Mouse (Mus musculus) CH12.LX (cell line): ENCODE measurements around the gene Fam178b. TPM values are rescaled to one million over a fixed set of nuclear protein-coding genes. Genes with fewer than 3 reads are reported as not detected.

Experiments used
- DNase-seq: peaks from one replicate; pipeline ENCODE4 v3.0.0-alpha.2; 2013; ENCODE audit errors: extremely low read depth
- H3K27ac ChIP-seq: 2 replicates; pipeline ENCODE4 v1.5.1; 2012; ENCODE audit warnings: low read depth, mild to moderate bottlenecking, control low read depth, moderate library complexity; ENCODE audit not compliant: insufficient read depth
- H3K27me3 ChIP-seq: replicated peaks from 2 replicates; pipeline ENCODE3; 2012; ENCODE audit warnings: inconsistent platforms
- H3K36me3 ChIP-seq, 2 experiments: replicated peaks in 1 of 2; 2 replicates each; pipeline versions ENCODE3 to v1.6.1; 2012; ENCODE audit warnings: inconsistent platforms in 1 of 2, low read length in 1 of 2, mild to moderate bottlenecking in 1 of 2, mixed read lengths in 1 of 2, moderate library complexity in 1 of 2; ENCODE audit not compliant: control insufficient read depth in 1 of 2, insufficient read depth in 1 of 2
- H3K4me1 ChIP-seq, 2 experiments: 2 replicates each; pipeline ENCODE4 v1.6.1; 2012; ENCODE audit warnings: inconsistent platforms in 1 of 2, moderate library complexity in 1 of 2; ENCODE audit not compliant: insufficient read depth in 2 of 2, control insufficient read depth in 1 of 2
- H3K4me2 ChIP-seq: 2 replicates; pipeline ENCODE4 v1.6.1; 2012; ENCODE audit warnings: low read depth, mild to moderate bottlenecking, control low read depth; ENCODE audit not compliant: poor library complexity, insufficient read depth, severe bottlenecking
- H3K4me3 ChIP-seq, 3 experiments: fragments of 150-350 bp in 1 of 3; sonication (generic) in 1 of 3; replicated peaks in 1 of 3; 2 replicates each; pipeline versions ENCODE3 to v1.5.1; 2011 to 2012; ENCODE audit warnings: low read depth in 2 of 3, low read length in 2 of 3, mild to moderate bottlenecking in 2 of 3, moderate library complexity in 2 of 3, control low read depth in 1 of 3, improper control_type of control experiment in 1 of 3, inconsistent platforms in 1 of 3, mixed read lengths in 1 of 3; ENCODE audit not compliant: poor library complexity in 1 of 3
- H3K79me2 ChIP-seq: replicated peaks from 2 replicates; pipeline ENCODE4 v1.6.1; 2012; ENCODE audit warnings: mild to moderate bottlenecking, moderate library complexity; ENCODE audit not compliant: control insufficient read depth, poor library complexity, insufficient read depth, severe bottlenecking; ENCODE audit errors: extremely low read depth
- H3K9ac ChIP-seq: 2 replicates; pipeline ENCODE4 v1.6.1; 2012; ENCODE audit warnings: low read depth, mild to moderate bottlenecking, control low read depth, moderate library complexity; ENCODE audit not compliant: insufficient read depth
- H3K9me3 ChIP-seq: replicated peaks from 2 replicates; pipeline ENCODE3; 2012; ENCODE audit warnings: low read length, inconsistent platforms, mixed read lengths
- ELF1 ChIP-seq: IDR thresholded peaks from 2 replicates; pipeline ENCODE4 v1.6.1; 2014; ENCODE audit warnings: low read depth, mild to moderate bottlenecking, inconsistent platforms, low read length, improper control_type of control experiment
- EP300 ChIP-seq: IDR thresholded peaks from 2 replicates; pipeline ENCODE4 v1.6.1; 2011; ENCODE audit warnings: low read length, improper control_type of control experiment
- JUN ChIP-seq: IDR thresholded peaks from 2 replicates; pipeline ENCODE4 v1.6.1; 2011; ENCODE audit warnings: low read depth, mild to moderate bottlenecking, low read length, improper control_type of control experiment, moderate library complexity; ENCODE audit not compliant: insufficient read depth
- JUND ChIP-seq: conservative IDR thresholded peaks from 2 replicates; pipeline ENCODE4 v1.6.1; 2011; ENCODE audit warnings: low read depth, low read length, improper control_type of control experiment
- MEF2A ChIP-seq: IDR thresholded peaks from 2 replicates; pipeline ENCODE4 v1.6.1; 2014; ENCODE audit warnings: low read depth, mild to moderate bottlenecking, inconsistent platforms, low read length, improper control_type of control experiment, borderline replicate concordance
- NRF1 ChIP-seq: IDR thresholded peaks from 2 replicates; pipeline ENCODE4 v1.6.1; 2014; ENCODE audit warnings: low read depth, mild to moderate bottlenecking, inconsistent platforms, low read length, improper control_type of control experiment, moderate library complexity
- PAX5 ChIP-seq: IDR thresholded peaks from 2 replicates; pipeline ENCODE4 v1.6.1; 2012; ENCODE audit warnings: low read length, inconsistent platforms, mixed read lengths
- POLR2A ChIP-seq: IDR thresholded peaks from 2 replicates; pipeline ENCODE4 v1.6.1; 2011; ENCODE audit warnings: low read depth, mild to moderate bottlenecking, improper control_type of control experiment, low read length
- RAD21 ChIP-seq: IDR thresholded peaks from 2 replicates; pipeline ENCODE4 v1.6.1; 2011; ENCODE audit warnings: low read depth, mild to moderate bottlenecking, low read length, improper control_type of control experiment, moderate library complexity
- RCOR1 ChIP-seq: conservative IDR thresholded peaks from 2 replicates; pipeline ENCODE4 v1.6.1; 2012; ENCODE audit warnings: low read depth, mild to moderate bottlenecking, inconsistent platforms, low read length, improper control_type of control experiment
- ZKSCAN1 ChIP-seq: IDR thresholded peaks from 2 replicates; pipeline ENCODE4 v1.6.1; 2012; ENCODE audit warnings: low read depth, inconsistent platforms, low read length, improper control_type of control experiment, borderline replicate concordance
- ZNF384 ChIP-seq: IDR thresholded peaks from 2 replicates; pipeline ENCODE4 v1.6.1; 2012; ENCODE audit warnings: low read depth, low read length, improper control_type of control experiment, inconsistent platforms
- dilution Hi-C: fragments of 300-500 bp; cut with MboI; formaldehyde crosslinking; loops from 2 replicates; pipeline ENCODE4 v1.14.3; 2020; ENCODE audit warnings: low sequenced_read_pairs; ENCODE audit not compliant: extremely low pct_unique_long_range_greater_than_20kb, extremely low pct_ligation_motif_present
- in situ Hi-C: fragments of 300-500 bp; cut with MboI; formaldehyde crosslinking; loops from 3 replicates; pipeline ENCODE4 v1.14.3; 2019; ENCODE audit warnings: low sequenced_read_pairs, low pct_ligation_motif_present, low pct_unique_long_range_greater_than_20kb, mixed read lengths
- polyA plus RNA-seq: library from polyadenylated mRNA; unstranded; fragments of >175 nt; gene quantifications from 2 replicates; pipeline ENCODE4 v1.2.1, GENCODE M21; 2012; ENCODE audit warnings: low read depth; ENCODE audit not compliant: insufficient read length
- total RNA-seq, 2 experiments: library from RNA; depleted of rRNA; stranded (reverse); fragments of 300-350 nt in 1 of 2; fragments of >200 nt in 1 of 2; gene quantifications; 2 replicates each; pipeline ENCODE4 v1.2.3; 2012 to 2014

Fam178b gene
- total and polyA plus RNA-seq, 3 experiments = 0.50 TPM; not detected in 2

DNA sequence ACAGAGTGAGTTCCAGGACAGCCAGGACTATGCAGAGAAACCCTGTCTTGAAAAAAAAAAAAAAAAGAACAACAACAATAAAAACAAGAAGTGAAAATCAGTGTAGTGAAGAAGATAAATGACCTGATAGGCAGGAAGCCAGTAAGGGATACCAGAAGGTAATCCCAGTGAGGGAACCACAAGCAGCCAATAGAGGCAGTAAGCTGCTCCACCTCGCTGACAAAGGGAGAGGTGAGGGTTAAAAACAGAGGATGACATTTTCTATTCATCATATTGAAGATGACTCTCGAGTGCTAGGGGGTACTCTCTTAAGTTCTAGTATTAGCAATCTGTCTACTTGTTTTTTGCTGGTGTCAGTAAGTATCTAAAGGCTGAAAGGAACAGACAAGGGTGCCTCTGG lies 84.6 kb downstream of the Fam178b start:
- no peaks in the 10 kb centered on the region for H3K9me3 ChIP-seq
- dilution Hi-C loops = no loop called here
- H3K27ac ChIP-seq = no peak overlapping the region
- H3K4me2 ChIP-seq = no peak overlapping the region
- H3K9ac ChIP-seq = no peak overlapping the region
- in situ Hi-C loops = no loop called here
- H3K79me2 ChIP-seq = no peaks in the 10 kb centered on the region
- H3K4me1 ChIP-seq = peaks cover 0 to 6% of the 10 kb centered on the region in 2 experiments; a peak in 1 of 4 replicates
- TF ChIP-seq RAD21 = no peak
- no peaks in the 10 kb centered on the region for H3K27me3 ChIP-seq
- H3K36me3 ChIP-seq = no peaks in the 10 kb centered on the region
- H3K4me3 ChIP-seq = no peak overlapping the region
- DNase-seq = no peak

DNA sequence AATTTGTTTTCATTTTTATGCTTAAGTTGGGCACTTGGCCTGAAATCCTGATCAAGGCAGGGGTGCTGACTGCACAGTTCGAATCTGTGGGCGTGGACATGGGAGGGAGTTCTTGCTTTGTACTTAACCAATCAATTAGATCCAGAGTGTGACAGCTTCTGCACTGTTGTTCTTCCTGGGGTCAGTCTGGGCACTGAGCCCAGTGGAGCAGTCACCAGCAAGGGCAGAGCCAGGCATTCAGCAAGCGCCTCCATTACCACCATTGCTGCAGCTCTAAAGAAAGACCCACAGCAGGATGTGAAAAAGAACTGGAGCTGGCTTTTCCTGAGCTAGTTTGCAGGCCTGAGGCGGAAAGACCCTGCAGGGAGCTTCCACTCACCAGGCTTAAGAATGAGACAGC lies 86.9 kb downstream of the Fam178b start:
- Histone ChIP-seq H3K4me3 (no peak overlapping the region), H3K36me3 (no peaks in the 10 kb centered on the region), H3K4me1 (peaks cover 9 to 26% of the 10 kb centered on the region in 2 experiments), H3K27me3 (no peaks in the 10 kb centered on the region), H3K27ac (no peak overlapping the region), H3K4me2 (no peak overlapping the region), H3K79me2 (no peaks in the 10 kb centered on the region), H3K9me3 (no peaks in the 10 kb centered on the region), H3K9ac (no peak overlapping the region)
- in situ Hi-C loops (no loop called here), dilution Hi-C loops (no loop called here)
- no peak for DNase-seq
- TF ChIP-seq NRF1 = no peak
- no peak for TF ChIP-seq MEF2A
- no peak for TF ChIP-seq JUND
- no peak for TF ChIP-seq ZKSCAN1
- no peak for TF ChIP-seq RCOR1
- TF ChIP-seq PAX5 = no peak
- TF ChIP-seq, all 38 proteins: peak for 0

DNA sequence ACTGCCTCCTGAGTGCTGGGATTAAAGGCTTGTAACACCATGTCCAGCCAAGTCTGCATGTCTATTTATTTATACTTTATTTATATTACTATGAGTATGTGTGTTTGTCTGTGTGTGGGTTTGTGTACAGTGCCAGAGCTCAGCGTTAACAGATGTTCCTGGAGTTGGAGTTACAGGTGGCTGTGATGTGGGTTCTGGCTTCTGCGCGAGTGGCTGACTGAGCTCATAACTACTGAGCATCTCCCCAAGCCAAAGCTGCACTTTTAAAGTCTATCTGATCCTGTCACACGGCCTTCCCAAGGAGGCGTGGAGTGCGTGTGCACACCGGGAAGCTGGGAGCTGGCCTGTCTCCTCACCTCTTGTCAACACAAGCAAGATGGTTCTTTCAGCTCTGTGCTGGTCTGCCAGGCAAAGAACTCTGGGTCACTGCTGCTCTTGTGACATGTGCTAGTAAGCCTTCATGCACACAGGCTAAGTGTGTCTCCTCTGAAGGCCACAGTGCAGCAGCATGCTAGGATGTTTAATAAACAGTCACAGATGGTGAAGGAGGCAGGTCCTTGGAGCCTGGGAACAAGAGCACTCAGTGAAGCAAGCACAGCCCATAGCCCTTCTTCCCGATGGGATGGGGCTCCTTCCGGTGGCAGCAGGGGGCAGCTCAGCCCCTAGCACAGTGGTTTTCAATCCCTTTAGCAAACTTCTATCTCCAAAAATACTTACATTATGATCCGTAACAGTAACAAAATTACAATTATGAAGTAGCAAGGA lies 87.6 kb downstream of the Fam178b start:
- H3K27me3 ChIP-seq = no peaks in the 10 kb centered on the region
- no peak overlapping the region for H3K27ac ChIP-seq
- no peak overlapping the region for H3K4me2 ChIP-seq
- TF ChIP-seq ELF1 (no peak), ZNF384 (no peak), EP300 (no peak), POLR2A (no peak), JUN (no peak), ZKSCAN1 (no peak)
- DNase-seq = no peak
- dilution Hi-C loops = no loop called here
- no peaks in the 10 kb centered on the region for H3K9me3 ChIP-seq
- no peak overlapping the region for H3K9ac ChIP-seq
- in situ Hi-C loops = no loop called here
- H3K4me1 ChIP-seq = peaks cover 15 to 34% of the 10 kb centered on the region in 2 experiments
- H3K36me3 ChIP-seq = no peaks in the 10 kb centered on the region
- H3K79me2 ChIP-seq = no peaks in the 10 kb centered on the region
- no peak overlapping the region for H3K4me3 ChIP-seq
